Mouse (Mus musculus) Muller cell, postnatal 12 days (primary cell): ENCODE results near the gene Cd200r1.
"Not testable (repeated sequence)": the region's sequence is repeated elsewhere in the genome, so short reads cannot be mapped to it uniquely, and the experiment has no call there.

Source experiments
- DNase-seq: peaks from one replicate; pipeline ENCODE4 v3.0.0-alpha.2; 2015; ENCODE audit errors: inconsistent ontology term

The Cd200r1 gene

GRCm38 (mm10) chr16:44766320-44766892 lies 870 bp downstream of the Cd200r1 start:
- no peak for DNase-seq

GRCm38 (mm10) chr16:44767506-44767905 lies 2.0 kb downstream of the Cd200r1 start:
- no peak for DNase-seq

GRCm38 (mm10) chr16:44767967-44768366 lies 2.4 kb downstream of the Cd200r1 start:
- DNase-seq, result peak; percentile 57

- DNase-seq, result no peak
Measured at GRCm38 (mm10) chr16:44772577-44772976, 7.0 kb downstream of the Cd200r1 start.

- DNase-seq, result no peak
Measured at GRCm38 (mm10) chr16:44773673-44774072, 8.1 kb downstream of the Cd200r1 start.

GRCm38 (mm10) chr16:44774201-44774600 lies 8.7 kb downstream of the Cd200r1 start:
- DNase-seq, result no peak

GRCm38 (mm10) chr16:44778538-44779147 lies 13.1 kb downstream of the Cd200r1 start:
- no peak for DNase-seq

- DNase-seq, result no peak
Measured at GRCm38 (mm10) chr16:44779494-44779893, 14.0 kb downstream of the Cd200r1 start.

GRCm38 (mm10) chr16:44780751-44781150 lies 15.2 kb downstream of the Cd200r1 start:
- DNase-seq, result no peak

- DNase-seq, result no peak
Measured at GRCm38 (mm10) chr16:44786934-44787333, 21.4 kb downstream of the Cd200r1 start.

- no peak for DNase-seq
Measured at GRCm38 (mm10) chr16:44794416-44794815, 28.9 kb downstream of the Cd200r1 start.

- DNase-seq, result no peak
Measured at GRCm38 (mm10) chr16:44805976-44806375, 40.4 kb downstream of the Cd200r1 start.

- DNase-seq, result not testable (repeated sequence)
Measured at GRCm38 (mm10) chr16:44810223-44810622, 44.7 kb downstream of the Cd200r1 start.

- no peak for DNase-seq
Measured at GRCm38 (mm10) chr16:44811544-44811943, 46.0 kb downstream of the Cd200r1 start, which contains the start of gene Cd200r4. Cd200r4 (plus strand) TSS chr16:44811733.

- no peak for DNase-seq
Measured at GRCm38 (mm10) chr16:44812468-44813065, 47.0 kb downstream of the Cd200r1 start.

GRCm38 (mm10) chr16:44818010-44818409 lies 52.5 kb downstream of the Cd200r1 start:
- no peak for DNase-seq

- DNase-seq, result no peak
Measured at GRCm38 (mm10) chr16:44820545-44820944, 55.0 kb downstream of the Cd200r1 start.

GRCm38 (mm10) chr16:44832286-44832685 lies 66.8 kb downstream of the Cd200r1 start:
- DNase-seq, result no peak

- DNase-seq, result peak; percentile 30
Measured at GRCm38 (mm10) chr16:44833189-44833588, 67.7 kb downstream of the Cd200r1 start.
